Mouse (Mus musculus) gastrocnemius, adult 8-10 months (tissue): Measurements from ENCODE around the gene Kcnh1. TPM values are rescaled to one million over a fixed set of nuclear protein-coding genes. Genes with fewer than 3 reads are reported as not detected.

Source experiments
- DNase-seq, 2 experiments: peaks; one replicate each; pipeline ENCODE4 v3.0.0; 2022; ENCODE audit warnings: low spot score in 2 of 2
- total RNA-seq, 4 experiments: library from RNA; stranded (reverse); gene quantifications; 2 replicates each; pipeline ENCODE4 v1.2.4; 2022

Gene Kcnh1
- total RNA-seq, 4 experiments from 2014 or later: 0.02 to 0.05 (median 0.03) TPM; not detected in 1

DNA sequence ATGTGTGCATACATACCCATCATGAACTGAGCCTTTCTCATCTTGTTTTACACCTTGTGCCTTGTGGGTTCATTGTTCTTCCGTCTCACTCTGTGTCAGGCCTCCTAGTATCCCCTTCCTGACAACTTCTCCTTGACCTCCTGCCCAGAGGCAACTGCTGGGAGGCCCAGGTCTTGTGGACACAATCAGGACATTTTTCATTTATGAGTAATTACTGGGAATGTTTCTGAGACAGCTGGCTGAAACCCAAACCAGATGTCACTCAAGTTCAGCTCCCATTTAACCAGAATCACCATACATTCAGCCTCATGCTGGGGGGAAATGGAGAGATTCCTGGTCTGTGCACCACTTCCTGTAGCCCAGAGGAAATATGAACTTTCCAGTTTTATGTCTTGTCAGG, 263.9 kb downstream of the Kcnh1 start:
- no peak for DNase-seq

- no peak for DNase-seq
Measured at GRCm38 (mm10) chr1:192454981-192455380, 264.4 kb downstream of the Kcnh1 start.

GRCm38 (mm10) chr1:192457037-192457436, 266.5 kb downstream of the Kcnh1 start:
- DNase-seq: no peak

DNA sequence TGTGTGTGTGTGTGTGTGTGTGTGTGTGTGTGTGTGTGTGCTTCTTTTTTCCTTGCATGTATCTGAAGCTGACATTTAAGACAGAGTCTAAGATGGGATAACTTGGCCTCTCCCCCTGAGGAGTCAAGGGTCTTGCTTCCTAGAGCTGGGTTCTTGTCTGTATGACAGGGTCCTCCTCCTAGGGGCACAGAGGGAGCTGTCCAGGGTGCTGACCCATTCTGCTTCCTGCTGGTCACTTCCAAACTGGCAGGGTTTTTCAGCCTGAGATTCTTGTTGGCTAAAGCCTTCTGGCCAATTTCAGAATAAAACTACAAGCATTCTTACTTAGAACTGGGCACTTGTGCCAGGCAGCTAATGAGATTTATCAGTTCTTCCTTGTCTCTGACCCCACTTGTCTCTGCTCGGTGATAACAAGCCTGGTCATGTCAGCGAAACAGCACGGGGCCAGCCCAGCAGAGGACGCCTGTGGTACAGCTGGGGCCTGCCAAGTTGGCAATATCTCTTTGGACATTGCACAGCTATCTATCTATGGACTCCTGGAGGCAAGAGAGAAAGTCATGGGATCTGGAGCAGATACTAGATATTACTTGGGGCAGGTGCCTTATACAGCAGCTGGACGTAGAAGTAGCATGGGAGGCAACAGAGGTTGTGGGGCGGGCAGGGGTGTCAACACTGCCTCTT, 267.1 kb downstream of the Kcnh1 start:
- peak in 1 of 2 experiments; percentile 8 for DNase-seq

DNA sequence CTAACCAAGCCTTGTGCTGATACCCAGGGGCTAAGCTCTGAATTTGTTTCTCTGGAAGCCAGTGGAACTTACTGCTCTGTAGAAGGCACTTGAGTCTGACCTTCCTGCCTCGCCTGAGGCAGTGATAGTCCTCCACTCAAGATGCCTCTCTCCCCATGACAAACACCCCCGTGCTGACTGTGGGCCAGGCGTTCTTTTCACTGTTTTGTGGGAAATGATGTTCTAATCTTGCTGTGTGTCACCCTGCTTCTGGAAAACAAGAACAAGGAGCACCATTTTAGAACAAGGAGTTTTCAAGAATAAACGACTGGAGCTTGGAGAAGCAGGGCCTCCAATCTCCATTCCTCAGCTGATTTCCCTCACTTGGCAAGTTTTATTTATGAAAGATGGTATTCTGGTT, 273.2 kb downstream of the Kcnh1 start:
- DNase-seq: no peak

DNA sequence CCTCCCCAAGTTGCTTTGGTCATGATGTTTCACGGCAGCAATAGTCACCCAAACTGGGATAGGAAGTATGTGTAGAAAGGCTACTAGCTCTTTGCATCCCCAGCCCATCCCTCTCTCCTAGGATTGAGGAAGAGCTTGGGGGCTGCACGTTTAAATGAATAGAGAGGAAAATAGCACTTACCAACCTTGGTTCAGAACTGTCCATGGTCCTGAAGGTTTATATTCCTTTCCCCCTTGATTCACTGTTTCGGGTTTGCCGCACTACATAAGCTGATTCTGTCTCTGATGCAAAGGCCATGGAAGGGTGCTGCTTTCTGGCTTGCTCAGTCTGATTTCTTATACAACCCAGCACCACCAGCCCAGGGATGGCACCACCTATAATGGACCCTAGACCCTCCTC, 281.8 kb downstream of the Kcnh1 start:
- no peak for DNase-seq

DNA sequence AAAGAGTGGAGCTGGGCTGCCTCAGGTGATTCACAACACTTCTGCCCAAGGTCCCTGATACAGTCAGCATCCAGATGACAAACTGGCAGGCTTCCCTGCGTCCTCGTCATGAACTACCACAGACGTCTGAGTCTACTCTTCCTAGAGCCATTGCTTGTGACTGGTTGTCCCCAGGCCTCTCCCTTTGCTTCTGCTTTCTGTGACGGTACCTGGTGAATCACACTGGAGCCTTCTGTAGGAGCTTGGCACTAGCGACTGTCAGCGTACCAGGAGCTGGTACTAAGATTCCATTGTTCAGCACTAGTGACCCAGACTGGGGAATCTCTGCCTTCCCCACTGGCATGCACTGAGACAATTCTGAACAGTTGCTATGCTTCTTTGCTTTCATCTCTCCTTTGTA, 282.6 kb downstream of the Kcnh1 start:
- DNase-seq: no peak

DNA sequence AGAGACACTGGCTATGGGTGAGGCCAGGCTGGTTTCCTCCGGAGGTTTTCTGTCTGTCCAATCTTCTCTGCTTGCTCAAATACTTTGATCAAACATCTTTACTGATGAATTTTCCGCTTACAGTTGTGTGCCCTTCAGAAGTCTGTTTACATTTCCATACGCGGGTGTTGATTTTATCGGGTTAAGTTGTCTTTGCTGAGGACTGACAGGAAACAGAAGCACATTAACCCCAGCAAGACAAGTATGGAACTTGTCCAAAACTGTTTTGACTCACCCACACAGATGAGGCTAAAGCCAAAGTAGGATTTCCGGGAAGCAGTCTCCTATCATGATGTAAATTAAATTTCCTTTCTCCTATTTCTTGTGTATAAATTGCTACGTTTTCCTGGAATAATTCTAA, 286.1 kb downstream of the Kcnh1 start:
- DNase-seq: no peak

GRCm38 (mm10) chr1:192477556-192477955, 287.0 kb downstream of the Kcnh1 start:
- DNase-seq: no peak

DNA sequence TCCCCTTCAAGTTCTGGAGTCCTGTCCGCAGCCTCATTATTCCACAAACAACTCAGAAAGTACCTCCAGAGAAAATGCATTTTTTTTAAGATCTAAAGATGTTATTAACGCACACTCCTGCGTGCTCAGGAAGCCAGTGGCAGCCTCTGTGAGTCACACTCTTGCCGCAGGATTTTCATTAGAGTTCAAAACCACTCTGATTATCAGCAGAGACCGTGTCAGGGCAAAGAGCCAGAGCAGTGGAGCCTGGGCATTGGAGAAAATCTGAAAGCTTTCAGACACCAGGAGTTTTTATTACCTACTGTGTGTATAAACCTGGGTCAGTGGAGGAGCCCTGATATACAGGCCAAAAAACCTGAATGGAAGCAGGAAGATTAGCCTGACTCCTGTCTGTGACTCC, 287.6 kb downstream of the Kcnh1 start:
- DNase-seq: no peak

DNA sequence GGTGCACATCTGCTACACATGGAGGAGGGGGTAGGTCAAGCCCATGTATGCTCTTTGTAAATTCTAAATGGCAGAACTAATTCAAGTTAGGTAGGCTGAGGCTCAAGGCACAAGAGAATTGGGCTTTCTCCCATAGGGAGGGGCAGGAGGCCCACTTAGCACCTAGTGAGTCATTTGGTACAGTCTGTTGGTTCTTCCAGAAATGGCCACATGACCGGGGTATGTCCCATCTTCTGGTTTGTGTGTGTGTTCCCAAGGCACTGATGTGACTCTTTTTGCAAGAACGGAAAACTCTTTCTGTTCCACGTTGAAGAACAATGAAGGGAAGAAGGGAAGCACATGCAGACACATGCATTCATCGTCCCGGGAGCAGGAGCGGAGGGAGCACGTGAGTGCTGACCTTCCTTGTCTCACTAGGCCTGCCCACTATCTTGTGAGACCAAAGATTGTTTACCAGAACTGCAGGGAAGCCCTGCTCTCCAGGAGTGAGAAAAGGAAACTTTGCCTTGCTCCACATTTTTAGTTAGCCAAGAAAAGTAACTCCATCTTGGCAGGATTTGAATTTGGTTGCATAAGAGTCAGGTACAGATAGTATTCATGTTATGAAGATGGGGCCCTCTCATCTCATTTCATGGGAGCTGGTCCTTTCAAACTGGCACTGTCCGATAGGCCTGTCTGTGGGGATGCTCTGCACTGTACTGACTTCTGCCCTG, 289.7 kb downstream of the Kcnh1 start:
- DNase-seq: no peak

DNA sequence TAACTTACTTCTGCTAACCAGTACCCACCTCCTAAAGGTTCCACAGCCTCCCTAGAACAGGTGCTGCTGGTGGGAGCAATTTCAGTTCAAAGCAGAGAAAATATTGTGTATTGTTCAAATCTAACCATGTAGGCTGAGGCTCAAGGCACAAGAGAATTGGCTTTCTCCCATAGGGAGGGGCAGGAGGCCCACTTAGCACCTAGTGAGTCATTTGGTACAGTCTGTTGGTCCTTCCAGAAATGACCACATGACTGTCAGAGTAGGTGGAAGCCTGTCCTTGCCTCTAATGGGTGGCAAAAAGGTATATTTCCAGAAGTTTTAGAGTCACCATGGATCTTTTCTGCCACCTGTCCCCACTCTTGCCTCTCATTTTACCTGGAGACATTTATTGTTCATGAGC, 290.9 kb downstream of the Kcnh1 start:
- DNase-seq: no peak

DNA sequence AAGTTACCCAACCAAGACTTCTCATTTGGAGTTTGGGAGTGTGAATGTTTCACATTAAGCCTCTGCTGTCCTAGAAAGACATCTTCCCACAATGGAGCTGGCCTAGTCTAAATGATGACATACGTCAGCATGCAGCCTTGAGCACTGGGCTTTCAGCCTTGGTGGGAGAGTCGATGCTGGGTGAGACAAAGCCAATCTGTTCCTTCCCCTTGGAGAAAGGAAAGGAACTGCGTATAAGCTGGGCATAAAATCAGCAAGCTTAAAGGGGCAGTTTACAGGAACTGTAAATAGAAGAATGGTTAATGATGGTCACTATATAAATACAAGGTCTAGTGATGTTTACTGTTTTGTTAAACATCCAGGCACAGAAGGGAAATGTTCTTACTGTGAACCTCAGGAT, 294.5 kb downstream of the Kcnh1 start:
- DNase-seq: no peak

DNA sequence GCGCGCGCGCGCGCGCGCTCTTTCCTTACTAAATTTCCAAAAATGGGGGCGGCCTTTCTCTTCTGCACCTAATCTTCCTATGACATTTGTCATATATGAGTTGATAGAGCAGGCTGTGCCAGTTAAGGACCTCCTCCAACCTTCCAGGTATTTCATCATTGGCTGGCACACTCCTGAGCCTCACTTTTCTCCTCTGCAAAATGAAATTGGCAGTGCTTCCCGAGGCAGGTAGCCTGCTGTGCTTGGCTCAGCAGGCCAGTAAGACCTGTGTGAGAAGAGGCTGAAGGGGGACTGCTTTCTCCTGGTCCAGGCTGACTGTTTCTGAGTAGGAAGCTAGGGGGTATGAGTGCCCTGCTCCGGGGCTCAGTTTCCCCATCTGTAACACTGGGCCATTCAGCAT, 297.0 kb downstream of the Kcnh1 start:
- DNase-seq: no peak

DNA sequence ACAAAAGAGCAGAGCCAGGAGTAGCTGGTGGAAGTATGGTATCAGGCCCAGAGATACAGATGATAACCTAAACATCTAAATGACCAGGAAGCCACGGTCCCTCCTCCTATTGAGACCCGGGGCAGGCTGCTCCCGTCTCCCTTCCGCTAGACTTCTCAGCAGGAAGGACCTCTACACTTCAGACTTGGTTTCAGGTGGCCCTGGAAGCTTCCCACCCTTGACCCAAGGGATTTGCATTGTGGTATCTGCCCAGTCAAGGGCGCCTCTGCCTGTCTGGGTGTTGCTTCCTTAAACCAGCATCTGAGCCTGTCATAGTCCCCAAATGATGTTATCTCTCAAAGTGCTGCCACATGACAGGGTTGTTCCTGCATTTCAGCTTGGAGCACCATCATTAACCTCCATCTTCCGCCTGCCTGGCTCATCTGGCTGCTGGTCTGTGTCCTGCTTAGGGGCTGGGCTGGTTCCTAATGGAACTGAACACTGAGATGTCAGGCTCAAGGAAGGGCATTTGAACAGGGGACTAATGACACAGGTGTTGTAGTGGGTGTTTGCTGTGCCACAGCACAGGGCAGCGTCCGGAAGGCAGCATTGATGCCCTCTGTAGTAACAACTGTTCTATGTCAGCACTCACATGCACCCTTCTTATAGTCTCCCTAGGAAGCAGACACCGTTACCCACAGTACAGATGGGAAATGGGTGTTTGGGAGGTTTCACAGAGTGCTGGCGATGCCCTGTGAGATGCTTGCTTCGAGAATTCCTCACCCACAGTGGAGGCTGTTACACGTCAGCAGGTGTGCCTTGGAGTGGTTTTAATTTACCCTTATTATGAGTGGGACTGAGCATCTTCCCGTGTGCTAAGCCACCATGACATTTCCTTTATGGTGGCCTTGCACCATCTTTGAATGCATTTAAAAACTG, 299.6 kb downstream of the Kcnh1 start:
- DNase-seq: no peak

DNA sequence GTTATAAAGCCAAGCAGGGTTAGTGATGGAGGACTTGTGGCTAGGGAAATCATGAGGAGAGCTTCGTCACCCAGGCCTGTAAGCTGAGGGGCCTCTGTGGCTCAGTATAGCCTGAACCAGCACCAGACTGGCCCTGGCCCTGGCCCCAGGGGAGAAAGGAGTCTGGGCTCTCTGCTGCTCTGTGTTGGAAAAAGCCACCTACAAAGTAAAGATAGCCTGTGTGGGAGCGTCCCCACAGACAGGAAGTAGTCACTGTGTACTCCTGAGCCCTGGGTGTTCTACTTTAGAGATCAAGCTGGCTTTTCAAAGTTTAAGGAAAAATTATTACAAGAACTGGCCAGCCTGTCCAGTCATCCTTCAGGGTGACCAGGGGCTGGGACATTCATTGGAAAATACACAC, 306.9 kb downstream of the Kcnh1 start:
- no peak for DNase-seq

GRCm38 (mm10) chr1:192502016-192502415, 311.4 kb downstream of the Kcnh1 start:
- no peak for DNase-seq

DNA sequence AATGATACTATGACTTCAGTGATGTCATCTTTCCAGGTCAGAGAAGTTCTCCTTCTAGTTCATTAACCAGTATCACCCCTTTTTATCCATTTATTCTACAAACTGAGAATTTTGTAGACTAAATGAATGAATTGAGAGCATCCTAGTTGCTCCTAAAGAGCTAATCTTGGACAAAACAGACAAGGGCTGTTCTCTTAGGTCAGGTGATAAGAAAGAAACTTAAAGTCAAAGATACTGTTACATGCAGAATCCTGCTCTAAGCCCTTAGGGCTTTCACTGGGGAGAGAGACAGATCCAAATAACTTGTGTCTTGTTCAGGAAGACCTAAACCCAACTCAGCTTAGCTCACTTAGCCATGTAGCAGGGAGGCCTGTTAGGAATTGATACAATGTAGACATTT, 312.3 kb downstream of the Kcnh1 start:
- no peak for DNase-seq

DNA sequence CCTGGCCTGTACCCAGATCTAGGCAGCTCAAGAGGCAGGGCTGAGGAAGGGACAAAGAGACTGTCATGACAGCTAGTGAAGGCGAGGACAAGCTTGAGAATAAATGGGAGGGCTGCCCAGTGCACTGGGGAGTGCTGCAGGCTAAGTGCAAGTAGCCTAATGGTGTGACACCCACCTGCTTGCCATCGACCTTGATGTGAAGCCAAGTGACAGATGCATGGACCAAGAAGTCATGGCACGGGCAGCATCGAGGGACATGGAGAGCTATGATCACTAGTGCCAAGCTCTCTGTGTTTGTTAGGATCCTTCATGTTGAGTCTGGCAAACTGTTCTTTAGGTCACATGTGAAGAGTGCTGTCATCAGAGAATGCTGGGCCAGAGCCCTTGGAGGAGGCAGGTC, 313.1 kb downstream of the Kcnh1 start:
- DNase-seq: no peak

- no peak for DNase-seq
Measured at GRCm38 (mm10) chr1:192512821-192513220, 322.2 kb downstream of the Kcnh1 start.

DNA sequence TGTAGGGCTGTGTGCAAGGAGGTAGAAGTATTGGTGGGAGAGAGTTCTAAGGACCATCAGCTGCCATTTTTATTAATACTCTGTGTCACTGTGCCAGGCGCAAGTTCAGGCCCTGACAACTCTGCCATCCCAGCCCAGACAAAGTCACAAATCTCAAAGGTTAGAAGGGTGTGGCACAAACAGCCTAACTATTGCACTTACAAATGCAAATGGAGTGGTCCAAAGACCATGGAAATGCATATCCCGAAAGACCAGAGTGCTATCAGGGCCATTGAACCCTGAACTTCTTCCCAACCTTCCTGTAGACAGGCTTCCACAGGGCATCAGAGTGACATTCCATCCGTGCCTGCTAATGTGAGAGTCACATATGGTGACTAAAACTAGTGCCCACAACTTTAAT, 324.8 kb downstream of the Kcnh1 start:
- no peak for DNase-seq

DNA sequence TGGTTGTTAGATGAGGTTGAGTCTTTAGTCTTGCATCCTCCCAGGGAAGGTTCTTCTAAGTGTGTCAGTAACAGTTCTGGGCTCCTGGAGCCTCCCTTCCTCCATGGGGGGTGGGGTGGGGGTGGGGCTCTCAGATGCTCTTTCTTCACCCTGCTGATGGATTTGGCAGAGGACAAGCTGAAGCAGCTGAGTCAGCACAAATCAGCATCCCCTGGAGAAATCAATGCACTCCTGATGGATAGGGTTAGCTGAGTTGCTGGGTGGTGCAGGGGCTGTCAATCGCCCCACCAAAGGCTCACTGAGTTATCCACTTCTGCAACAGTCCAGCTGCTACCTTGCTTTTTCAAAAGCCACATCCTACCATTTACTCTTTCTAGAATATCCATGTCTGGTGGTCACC, 329.1 kb downstream of the Kcnh1 start:
- no peak for DNase-seq
